Mouse (Mus musculus) heart, adult 11 months (tissue): ENCODE results near the gene Flnb.
A peak's percentile ranks its signal among the peaks of the same experiment; 100 is the strongest.

Source experiments
- DNase-seq: peaks from one replicate; pipeline ENCODE4 v3.0.0; 2022

The Flnb gene

DNA sequence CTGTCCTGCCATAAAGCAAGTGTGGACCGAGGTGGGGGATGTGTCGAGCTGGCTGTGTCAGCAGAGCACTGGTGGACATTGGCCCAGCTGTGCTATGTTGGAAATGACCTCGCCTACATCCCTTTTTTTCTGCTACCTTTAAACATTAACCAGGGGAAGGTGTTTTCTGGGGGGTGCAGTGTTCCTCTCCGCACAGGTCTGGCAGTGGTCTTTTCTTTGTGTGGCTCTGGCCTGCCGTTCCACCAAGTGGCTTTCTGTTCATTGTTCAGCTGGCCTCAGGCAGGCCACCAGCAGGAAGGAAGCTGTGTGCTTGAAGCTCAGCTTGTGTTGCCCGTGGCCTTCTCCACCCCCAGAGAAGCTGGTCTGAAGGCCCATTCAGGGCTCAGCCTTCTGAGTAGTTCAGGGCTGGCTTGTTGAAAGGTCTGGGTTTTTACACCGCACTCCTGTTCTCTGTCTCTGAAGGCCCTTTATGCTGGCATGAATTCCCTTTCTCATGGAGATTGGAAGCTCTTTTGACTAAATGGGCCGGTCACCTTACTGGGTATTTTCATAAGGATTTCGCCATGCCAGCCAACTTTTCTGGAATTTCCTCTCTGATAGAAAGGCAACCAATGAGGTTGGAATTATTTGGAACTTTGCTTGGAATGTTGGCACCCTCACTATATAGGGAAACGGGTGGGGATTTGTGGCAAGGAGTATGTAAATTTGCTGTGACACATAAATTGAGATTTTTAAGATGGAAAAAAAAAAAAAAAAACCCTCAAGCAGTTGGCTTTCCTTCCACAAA lies 8.6 kb downstream of the Flnb start:
- DNase-seq, result peak; percentile 96

DNA sequence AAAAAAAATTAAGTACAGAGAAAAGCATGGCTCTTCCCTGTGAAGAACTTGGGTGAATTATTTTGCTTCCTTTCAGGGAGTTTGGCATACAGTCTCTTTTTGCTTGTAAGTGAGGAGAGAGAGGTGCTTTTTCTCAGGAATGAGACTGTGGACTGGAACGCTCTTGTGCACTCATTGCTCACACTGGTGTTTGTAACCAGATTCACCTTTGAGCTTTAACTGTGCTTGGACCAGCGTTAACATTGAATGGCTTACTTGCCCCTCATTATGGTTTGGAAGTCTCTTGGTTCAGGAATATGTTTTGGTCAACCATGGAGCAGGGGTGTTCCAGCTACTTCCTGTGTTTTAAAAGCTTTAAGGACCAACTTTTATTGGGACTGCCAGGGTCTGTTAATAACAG lies 11.4 kb downstream of the Flnb start:
- no peak for DNase-seq

DNA sequence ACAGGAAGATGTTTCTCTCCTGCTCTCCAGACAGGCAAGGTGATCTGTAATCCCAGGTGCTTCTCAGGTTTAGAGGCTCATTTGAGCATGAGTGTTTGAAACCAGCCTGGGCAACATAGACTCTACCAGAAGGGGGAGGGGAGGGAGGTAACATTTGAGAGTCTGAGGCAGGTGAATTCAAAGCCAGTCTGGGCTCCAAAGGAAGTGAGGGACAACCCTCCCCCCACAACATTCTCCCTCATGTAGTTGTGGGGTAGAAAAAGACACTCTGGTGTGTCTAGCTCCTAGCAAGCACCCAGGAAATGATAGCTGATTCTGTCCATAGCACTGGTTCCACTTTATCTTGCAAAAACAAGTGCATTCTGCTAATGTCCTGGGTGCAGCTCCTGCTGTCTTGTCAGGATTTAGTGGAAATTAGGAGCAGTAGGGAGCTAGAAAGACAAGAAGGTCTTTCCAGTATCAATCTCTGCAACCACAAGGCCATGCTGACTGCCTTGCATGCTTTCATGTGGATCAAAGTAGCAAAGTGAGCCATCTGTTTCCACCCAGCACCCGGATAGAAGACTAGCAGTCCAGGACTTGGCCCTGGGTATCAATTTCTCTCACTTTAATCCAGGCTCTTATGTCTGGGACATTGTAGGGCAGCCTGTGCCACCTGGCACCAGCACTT lies 14.1 kb downstream of the Flnb start:
- DNase-seq, result no peak

DNA sequence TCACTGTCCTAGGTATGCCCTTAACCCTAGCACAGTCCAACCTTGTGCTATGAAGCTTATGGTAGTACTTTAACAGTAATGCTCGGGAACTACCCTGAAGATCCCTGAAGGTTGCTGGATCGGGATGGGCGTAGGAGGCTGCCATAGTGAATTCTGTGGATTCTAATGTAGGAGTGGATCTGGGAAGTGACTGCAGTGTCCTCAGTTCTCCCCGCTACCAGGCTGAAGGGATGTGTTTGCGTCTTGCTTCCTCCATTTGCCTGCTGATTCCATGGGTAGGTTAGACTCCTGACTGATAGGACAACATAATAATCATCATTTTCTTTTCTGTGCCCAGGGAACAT lies 14.7 kb downstream of the Flnb start:
- DNase-seq, result no peak

DNA sequence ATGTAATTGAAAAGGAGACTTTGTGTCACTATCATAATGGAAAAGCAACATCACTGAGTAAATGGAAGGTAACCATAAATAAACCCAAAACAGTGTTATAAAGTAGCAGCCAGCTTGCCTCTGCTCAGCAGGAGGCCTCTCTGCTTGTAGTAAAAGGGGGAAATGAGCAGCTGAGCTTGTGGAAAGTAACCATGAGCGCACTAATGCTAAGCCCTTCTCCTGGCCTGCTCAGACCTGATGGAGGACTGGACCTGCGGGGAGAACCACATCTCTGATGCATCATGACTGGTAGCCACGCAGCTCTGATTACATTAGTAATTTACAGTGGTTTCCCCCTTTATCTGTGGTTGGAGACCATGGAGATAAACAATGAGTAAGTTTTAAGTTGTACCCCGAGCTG lies 15.7 kb downstream of the Flnb start:
- DNase-seq, result no peak

DNA sequence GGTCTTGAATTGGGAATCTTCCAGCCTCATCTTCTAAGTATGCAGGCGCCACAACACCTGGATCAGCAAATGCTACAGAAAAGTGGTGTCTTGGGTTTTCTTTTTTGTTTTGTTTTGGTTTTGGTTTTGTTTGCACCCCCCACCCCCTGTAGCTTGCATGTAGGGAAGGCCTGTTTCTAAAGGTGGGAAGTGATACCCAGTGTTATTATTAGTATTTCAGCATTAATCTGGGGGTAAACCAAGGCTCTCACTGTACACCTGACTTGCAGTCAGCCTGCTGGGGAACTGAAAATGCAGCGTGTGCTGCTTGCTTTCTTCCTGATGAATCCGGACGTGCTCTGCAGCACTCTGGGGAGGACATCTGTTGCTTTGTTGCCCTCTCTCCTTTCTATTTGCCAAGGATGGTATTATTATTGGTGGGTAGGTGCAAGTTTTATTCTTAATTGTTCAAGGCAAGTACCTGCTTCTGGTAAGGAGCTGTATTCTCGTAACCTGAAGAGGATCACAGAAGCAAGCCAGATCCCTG lies 20.9 kb downstream of the Flnb start:
- no peak for DNase-seq

DNA sequence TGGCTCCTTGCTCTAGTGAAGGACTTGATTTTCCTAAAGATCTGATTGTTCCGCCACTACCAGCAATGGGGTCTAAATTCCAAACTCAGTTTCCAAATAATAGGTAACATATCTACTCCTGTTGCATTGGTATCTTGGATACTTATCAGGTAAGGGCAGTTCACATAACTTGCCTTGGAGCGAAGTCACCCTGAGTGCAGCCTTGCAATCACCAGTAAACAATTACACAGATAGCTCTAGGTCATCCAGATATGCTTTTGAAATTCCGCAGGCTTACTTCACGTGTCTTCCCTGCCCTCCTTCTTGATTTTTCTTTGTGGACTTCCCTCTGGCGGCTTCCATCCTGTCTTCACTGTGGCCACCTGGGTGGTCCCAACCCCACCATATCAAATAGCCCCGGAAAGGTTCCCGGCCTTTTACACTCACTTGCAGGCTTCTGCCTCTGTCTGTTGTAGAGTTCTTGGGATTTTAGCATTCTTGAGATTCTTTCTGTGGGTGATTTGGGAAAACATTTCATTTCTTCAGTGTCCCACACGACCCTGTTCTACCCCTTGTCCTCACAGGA lies 22.3 kb downstream of the Flnb start:
- no peak for DNase-seq

DNA sequence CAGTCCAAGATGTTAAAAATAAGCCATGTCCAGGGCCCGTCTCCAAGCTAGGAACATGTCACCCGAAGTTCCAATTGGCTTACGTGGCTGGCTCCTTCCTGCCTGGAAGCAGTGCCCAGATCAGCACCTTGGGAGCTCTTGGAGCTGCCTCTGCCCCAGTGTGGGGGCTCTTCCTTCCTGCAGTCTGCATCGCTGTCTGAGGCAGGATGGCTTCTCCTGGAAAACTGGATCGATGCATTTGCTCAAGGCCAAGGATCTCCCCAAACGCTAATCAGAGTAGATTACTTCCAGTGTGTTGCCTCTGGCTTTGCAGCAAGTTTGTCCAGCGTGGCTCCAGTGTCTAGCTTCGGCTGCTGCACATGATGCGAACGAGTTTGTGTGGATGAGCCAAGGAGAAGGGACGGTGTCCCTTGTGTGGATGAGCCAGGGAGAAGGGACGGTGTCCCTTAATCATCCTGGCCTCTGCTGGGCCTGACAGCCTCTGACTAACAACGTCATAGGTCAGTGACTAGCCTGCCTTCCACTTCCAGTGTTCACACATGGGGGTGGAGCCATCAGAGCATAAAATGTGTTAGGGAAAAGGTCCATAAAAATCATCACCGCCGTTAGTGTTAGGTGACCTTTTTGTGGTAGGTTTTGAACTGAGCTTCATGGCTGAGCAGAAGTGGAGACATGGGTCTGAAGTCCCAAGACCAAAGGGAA lies 25.0 kb downstream of the Flnb start:
- peak; percentile 95 for DNase-seq

DNA sequence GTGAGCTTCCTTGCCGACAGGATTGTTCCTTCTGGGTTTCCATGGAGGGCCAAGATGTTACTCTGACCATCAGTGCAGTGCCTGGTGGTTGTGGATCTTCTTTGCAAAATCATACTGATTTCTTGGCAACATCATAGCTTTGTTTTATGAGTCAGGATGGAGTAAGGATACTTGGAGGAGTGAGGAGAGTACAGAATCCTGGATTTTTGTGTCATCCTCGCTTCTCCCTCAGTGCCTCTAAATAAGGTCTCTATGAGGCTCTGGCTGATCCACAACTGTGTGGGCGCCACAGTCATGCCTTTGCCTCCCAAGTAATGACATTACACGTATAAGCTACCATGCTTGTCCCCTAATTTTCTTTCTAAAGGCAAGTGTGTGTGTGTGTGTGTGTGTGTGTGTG lies 28.9 kb downstream of the Flnb start:
- DNase-seq, result no peak

DNA sequence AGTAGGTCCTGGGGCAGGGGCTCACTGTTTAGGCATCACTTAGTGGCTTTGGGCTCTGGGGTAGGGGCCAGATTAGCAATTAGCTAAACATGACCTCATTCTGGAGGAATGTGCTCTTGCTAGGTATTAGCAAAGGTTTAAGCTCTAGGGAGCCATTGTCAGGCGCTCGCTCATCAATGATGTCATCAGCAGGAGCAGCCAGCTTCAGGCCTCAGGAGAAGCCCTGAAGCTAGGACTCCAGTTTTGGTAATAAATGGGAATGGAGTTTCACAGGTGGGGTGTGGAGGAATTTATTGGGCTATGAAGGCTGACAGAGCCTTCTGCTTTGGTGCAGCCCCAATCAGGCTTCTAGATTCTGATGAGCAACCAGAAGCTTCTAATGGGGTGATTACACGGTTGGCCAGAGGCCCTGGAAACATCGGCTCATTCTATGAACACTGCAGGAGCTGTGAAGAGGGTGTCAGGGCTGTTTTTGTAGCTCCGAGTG lies 30.0 kb downstream of the Flnb start:
- DNase-seq, result peak; percentile 93

DNA sequence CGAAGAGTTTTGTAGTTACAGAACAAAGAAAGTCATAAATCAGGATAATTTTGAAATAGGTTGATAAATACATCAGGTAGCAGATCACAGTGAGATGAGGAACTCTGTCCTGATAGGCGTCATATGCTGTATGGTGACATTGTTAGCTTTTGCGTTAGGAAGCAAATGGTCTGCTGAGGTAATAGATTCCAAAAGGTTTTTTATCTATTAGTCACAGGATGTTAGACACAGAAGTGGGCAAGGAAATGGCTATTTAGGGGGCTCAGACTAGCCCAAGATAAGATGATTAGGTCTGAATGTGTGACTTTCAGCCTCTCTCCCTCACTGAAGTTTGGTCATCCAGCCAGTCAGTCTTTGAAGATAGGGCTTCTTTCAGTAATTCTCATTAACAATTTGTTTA lies 33.2 kb downstream of the Flnb start:
- no peak for DNase-seq

DNA sequence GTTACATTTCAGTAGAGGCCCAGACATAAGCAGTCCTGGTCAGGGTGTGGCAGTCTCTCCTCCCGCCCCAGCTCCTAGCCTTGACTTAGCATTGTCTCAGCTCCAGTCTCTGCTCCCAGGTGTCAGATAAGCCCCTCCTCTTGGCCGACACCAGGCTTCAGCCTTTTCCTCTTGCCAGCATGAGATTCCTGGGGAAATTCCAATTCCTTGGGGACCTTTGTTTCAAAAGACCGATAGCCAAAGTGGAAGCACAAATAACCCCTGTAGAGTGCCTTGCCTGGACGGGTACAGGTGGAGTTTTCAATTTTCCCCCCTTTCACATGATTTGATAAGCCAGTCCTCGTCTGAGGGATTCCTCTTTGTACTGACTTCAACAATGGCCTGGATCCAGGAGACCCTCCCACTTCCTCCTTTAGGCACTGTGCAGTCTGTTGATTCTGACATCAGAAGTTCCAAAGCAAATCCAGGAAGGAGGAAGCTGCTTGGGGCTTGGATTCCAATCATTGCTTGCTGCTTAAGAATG lies 33.8 kb downstream of the Flnb start:
- DNase-seq, result peak; percentile 99

DNA sequence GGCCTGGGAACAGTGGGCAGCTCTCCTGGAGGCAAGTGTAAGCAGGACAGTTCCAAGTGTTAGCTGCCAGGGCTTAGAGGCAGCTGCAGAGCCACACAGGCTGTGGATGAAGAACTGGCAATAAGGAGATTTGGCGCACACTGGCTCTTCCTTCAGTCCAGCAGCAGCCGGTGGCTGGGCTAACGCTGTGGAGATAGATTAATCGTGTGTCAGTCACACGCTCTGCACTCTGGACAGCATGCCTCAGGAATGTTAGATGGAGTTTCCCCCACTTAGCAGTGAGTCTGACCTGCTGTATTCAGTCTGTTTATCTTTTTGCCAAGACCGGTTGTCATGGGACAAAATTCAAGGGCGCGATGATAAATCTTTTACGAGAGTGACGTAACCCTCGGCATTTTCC lies 35.9 kb downstream of the Flnb start:
- peak; percentile 97 for DNase-seq

DNA sequence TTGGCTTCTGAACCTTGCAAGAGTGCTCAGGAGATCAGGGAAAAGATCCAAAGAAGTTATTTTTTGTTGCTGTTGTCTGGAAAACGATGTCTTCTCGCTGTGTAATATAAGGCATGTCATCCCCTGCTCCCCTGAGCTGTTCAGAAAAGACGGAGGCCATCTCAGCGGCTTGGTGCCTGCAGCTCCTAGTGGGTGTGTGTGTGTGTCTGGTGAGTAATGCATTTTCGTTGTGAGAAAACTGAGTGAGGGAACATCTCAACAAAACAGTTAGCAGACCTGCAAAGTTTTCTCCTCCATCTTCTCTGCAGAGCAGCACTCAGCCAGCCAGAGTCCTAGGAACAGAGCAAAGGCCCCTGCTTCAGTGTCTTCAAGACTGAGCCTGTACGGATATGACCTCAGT lies 36.6 kb downstream of the Flnb start:
- no peak for DNase-seq

DNA sequence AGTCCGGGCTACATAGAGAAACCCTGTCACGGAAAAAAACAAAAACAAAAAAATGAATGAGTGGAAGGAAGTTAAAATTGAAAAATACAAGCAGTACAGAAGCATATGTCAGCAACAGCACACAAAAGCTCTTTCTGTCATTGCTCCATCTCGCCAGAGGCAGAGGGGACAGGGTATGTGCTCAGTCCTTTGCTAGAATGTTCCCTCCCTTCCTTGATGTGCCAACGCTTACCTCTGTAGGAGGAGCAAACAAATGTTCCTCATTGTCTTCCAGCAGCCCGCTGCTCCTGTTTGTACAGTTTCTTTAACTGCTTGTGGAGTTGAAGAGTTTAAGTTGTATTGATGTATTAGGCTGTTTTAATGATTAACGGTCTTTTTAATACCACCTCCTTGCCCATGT lies 37.3 kb downstream of the Flnb start:
- no peak for DNase-seq

DNA sequence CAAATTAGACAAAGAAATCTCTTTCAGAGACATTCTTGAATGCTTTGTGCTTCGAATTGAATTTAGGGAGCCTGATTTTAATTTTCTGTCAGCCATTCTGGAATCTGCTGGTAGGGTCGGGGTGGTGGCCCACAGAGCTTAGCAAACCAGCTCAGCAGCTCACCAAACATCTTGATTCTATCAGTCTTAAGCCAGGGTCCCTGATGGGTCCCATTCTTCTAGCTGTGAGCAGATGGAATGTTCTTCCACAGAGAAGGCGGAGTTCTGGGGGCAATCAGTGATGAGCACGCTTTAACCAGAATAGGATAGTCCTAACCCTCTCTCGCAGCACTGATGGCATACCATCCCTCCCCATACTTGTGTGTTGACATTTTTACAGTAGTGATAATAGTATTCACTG lies 37.7 kb downstream of the Flnb start:
- no peak for DNase-seq

DNA sequence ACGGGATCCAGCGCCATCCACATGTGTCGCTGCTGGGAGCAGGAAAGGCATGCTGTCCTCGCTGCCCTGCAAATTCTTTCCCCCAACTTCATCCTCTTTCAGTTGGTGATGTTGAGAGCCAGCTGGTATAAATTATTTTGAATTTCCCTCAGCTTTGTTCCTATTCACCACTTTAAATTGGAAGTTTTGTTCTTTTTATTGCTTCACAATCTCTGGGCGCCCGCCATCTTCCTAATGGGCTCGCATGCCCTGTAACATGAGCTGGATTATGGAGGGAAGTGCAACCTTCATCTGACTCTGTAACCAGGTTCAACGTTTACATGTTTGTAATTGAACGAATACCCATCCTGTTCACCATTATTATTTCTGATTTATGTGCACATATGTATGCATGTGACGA lies 38.6 kb downstream of the Flnb start:
- no peak for DNase-seq

DNA sequence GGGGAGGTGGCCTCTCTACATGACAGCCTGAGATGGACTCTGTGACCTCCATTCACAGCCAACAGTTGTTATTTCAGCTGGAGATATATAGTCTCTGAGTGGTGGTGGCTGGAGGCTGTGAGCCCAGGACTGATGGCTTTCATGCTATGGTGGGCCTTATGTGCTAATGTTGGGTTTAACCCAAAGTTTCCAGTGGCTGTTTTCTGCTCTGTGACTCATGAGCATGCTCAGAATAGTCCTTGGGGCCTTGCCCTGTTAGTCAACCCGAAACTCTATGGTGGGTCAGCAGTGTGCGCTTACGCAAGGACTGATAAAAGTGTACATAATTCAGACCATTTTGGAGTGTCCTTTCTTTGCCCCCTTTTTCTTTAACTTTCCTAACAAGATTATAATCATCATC lies 40.1 kb downstream of the Flnb start:
- no peak for DNase-seq

DNA sequence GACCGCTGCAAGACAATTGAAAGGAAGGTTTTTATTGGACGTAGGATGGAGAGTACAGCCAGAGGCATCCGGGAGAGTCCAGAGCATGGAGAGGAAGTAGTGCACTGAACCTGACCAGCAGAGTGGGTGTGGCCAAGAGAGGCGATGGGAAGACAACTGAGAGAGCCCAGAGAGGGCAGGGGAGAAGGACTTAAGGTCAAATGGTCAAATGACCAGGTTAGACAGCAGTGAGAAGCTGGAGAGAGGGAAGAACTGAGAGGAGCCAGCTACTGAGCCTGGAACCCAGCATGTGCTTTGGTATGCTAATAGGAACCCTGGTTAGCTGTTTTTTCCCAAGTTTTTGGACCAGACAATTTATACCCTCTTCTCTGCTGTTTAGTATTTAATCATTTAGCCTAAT lies 40.7 kb downstream of the Flnb start:
- no peak for DNase-seq

DNA sequence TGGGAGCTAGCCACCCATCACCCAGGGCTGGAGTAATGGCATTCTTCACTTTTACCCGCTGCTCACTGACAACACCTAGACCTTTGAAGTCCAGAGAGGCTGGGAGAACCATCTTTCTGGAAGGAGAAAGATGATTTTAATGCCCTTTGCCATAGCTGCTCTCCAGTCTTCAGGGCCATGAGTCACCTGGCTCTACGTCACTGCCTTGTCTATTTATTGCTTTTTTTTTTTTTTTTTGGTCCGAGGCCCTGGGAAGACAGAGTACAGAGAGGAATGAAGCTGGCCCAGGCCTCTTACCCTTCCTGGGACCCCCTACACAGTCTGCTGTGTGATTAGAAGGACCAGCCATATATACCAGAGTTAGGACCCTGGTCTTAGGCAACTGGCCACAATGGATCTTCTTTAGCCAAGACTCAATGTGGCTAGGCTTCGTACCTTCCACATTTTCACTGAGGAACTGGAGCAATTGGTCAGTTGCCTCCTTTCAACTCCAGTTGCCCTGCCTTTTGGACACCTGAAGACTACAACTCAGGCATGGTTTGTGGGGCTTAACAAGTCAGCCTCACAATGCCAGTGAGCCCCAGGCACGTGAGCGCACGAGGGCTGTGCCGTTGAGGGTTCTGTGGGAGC lies 42.9 kb downstream of the Flnb start:
- DNase-seq, result peak; percentile 58

DNA sequence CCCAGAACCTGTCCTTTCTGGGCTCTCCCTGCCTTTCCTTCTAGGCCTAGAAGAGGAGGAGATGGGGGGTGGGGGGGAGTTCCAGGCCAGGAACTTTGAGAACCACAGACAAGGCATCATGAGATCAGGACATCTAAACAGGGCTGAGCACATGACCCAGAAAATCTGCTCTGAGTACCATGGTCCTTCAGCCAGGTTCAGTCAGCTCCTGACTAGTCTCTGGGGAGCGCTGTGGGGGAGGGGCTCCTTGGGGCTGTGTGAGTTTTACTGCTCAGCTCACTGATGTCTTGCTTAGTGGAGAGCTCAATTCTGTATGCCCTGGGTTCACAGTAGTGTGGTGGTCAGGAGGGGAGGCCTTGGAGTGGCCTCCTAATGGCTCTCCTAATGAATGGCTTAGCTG lies 43.5 kb downstream of the Flnb start:
- DNase-seq, result peak; percentile 77

DNA sequence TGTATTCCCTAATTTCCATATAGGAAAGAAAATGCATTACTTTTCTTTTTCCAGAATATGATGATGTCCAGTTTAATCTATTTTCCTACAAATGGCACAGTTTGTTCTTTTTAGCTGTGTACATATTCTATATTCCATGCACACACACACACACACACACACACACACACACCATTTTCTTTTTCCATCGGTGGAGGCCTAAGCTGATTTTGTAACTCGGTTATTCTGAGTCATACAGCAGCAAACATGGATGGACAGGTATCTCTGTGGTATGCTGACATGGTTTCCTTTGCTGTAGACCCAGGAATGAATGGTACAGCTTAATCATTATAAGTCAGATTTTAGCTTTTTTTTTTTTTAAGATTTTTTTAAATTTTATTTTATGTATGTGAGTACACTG lies 44.5 kb downstream of the Flnb start:
- DNase-seq, result no peak

DNA sequence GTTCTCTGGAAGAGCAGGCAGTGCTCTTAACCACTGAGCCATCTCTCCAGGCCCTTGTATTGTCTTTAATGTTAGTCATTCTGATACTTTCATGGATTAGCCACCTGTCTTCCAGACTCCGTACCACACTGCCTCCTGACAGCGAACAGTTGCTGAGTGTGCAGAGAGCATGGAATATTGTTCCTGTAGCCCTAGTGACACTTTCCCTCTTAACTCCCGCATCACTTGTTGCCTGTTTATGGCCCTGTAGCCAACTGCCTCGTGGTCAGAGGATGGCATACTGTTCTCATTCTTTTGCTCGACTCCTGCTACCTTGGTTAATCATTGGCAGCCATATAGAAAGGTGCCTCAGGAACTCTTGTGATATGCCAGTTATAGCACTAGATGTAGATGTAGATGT lies 45.4 kb downstream of the Flnb start:
- DNase-seq, result no peak
